Mouse (Mus musculus): ENCODE results near the gene Ankrd44. TPM values are rescaled to one million over a fixed set of nuclear protein-coding genes. Genes with fewer than 3 reads are reported as not detected.

Gene Ankrd44
- total RNA-seq, 2 experiments from 2014 or later, result 20.6 to 22.8 TPM

GRCm38 (mm10) chr1:54899247-54899646, 26.9 kb downstream of the Ankrd44 start:
- intact Hi-C loops (cut with DNase I), result no loop called here
- no peak for DNase-seq (ENCODE audit: low spot score in 2 of 2)

- intact Hi-C loops (cut with DNase I), result no loop called here
- DNase-seq (ENCODE audit: low spot score in 2 of 2), result peak; percentile 42 to 88
These were observed 27.5 kb downstream of the Ankrd44 start for GRCm38 (mm10) chr1:54898656-54899084.

- intact Hi-C loops (cut with DNase I), result no loop called here
- no peak for DNase-seq (ENCODE audit: low spot score in 2 of 2)
These were observed 28.5 kb downstream of the Ankrd44 start for GRCm38 (mm10) chr1:54897726-54898125.

- intact Hi-C loops (cut with DNase I), result no loop called here
- DNase-seq (ENCODE audit: low spot score in 2 of 2), result peak; percentile 69 to 84
These were observed 29.8 kb downstream of the Ankrd44 start for GRCm38 (mm10) chr1:54896109-54897085.

DNA sequence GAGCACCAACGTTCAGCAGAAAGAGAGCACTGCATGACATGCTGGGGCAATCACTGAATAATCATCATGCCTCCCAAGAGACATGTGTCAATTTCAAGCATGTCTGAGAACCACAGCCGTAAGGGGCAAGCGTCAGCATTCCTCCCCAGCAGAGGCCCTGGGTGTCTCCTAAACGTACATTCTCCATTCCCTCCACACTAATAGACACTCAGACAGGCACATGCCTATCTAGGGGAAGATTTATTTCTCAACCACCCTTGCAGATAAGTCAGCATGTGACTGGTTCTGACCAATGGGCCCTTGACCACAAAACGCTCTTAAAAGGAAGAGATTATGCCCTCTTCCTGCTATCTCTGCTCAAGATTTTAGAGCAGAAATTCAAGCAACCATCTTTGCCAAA, 37.7 kb downstream of the Ankrd44 start:
- intact Hi-C loops (cut with DNase I), result no loop called here
- DNase-seq (ENCODE audit: low spot score in 2 of 2), result no peak

GRCm38 (mm10) chr1:54887873-54888272, 38.3 kb downstream of the Ankrd44 start:
- no peak for DNase-seq (ENCODE audit: low spot score in 2 of 2)
- intact Hi-C loops (cut with DNase I), result no loop called here

DNA sequence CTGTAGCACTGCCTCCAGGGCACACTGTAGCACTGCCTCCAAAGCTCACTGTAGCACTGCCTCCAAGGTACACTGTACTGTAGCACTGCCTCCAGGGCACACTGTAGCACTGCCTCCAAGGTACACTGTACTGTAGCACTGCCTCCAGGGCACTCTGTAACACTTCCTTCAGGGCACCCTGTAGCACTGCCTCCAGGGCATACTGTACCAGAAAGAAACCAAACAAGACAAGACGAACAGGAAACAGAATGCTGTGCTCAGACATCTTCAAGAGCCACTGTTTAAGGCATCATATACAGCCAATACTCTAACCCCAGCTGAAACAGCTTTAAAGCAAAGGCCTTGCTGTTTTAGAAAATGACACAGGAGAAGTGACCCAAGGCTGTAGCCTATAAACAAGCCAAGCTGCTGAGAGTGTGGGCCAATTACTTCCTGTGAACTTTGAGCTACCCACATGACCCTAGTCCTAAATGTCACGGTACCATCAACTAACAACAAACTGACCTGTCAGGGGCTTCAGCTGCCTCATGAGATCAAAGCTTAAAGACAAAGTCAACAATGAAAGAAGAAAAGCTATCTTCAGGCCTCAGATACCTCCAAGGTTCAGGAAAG, 43.2 kb downstream of the Ankrd44 start:
- DNase-seq (ENCODE audit: low spot score in 2 of 2), result no peak
- intact Hi-C loops (cut with DNase I), result no loop called here

GRCm38 (mm10) chr1:54881523-54881922, 44.7 kb downstream of the Ankrd44 start:
- intact Hi-C loops (cut with DNase I), result no loop called here
- DNase-seq (ENCODE audit: low spot score in 2 of 2), result no peak

DNA sequence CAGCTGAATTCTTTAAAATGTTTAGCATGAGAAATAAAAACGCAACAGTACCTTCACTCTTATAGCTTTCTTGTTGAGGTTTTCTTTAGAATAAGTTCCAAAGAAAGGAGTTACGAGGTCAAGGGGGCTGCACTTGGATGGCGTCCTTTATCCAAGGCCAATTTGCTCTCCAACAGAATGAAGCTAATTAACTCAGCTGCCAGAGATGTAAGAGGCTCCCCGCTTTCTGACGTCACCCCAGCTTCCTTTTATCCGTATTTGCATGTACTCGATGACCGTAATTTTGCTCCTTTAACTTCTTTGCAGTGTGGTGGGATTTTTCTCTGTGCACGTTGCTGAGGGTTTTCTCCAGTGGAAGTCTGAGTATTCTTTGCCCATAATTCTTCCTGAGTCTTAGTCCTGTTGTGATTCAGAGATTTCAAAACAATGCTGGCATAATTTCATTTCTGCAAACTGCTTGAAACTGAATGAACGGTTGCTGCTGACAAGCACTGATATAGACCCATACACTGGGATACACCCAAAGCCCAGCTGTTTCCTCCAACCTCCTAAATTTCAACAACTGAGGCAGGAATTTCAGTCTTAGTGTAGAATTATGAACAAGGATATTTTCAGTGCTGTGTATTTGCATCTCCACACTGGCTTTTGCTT, 48.6 kb downstream of the Ankrd44 start:
- DNase-seq (ENCODE audit: low spot score in 2 of 2), result no peak
- intact Hi-C loops (cut with DNase I), result no loop called here

DNA sequence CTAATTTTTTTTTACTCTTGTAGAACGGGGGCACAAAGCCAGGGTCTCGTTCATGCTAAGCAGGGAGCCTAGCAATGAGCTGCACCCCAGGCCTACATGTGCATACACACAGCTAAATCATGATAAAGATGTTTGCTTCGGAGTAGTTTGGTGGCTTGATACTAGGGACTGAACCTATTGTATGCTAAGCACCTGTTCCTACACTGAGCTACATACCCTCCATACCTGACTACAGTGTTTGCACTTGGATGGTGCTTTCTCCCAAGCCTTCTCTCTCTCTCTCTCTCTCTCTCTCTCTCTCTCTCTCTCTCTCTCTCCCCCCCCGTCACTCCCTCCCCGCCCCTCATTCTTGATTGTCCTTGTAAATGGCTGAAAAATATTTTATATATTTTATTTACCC, 49.2 kb downstream of the Ankrd44 start:
- no peak for DNase-seq (ENCODE audit: low spot score in 2 of 2)
- intact Hi-C loops (cut with DNase I), result no loop called here

DNA sequence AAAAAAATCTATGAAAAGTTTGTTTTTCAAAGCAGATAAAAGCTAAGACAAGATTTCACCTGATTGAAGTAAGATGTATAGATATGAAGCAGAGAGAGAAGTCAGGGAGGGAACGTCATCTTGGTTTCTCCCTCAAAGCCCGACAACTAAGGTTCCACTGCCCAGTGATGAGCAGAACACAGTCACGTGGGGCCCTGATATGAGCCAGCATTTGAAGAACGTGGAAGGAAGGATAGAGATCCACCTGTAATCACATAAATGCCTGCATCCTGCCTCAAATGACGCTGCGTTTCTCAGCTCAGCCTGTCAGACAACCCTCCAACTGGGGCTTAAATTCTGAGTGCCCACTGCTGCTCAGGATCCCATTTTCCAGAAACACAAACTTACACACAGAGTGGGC, 52.1 kb downstream of the Ankrd44 start:
- DNase-seq (ENCODE audit: low spot score in 2 of 2), result no peak
- intact Hi-C loops (cut with DNase I), result no loop called here

GRCm38 (mm10) chr1:54872857-54873616, 53.1 kb downstream of the Ankrd44 start:
- intact Hi-C loops (cut with DNase I), result no loop called here
- DNase-seq (ENCODE audit: low spot score in 2 of 2), result no peak

- intact Hi-C loops (cut with DNase I), result no loop called here
- no peak for DNase-seq (ENCODE audit: low spot score in 2 of 2)
These were observed 54.9 kb downstream of the Ankrd44 start for GRCm38 (mm10) chr1:54871321-54871720.

DNA sequence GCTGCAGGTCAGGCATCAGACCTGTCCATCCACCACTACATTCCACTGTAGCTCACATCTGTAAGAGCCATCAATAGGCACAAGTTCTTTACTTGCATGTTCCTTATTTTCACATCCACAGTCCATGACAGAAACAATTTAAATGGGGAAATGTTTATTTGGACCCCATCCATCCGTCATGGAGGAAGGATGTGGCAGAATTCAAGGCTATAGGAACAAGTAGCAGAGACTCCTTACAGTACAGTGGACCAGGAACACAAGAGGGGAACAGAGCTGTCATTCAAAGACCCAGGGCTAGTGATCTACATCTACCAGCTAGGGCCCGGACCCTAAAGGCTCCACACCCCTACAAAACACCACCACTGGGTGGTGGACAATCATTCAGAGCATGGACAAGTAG, 55.6 kb downstream of the Ankrd44 start:
- intact Hi-C loops (cut with DNase I), result no loop called here
- DNase-seq (ENCODE audit: low spot score in 2 of 2), result no peak

DNA sequence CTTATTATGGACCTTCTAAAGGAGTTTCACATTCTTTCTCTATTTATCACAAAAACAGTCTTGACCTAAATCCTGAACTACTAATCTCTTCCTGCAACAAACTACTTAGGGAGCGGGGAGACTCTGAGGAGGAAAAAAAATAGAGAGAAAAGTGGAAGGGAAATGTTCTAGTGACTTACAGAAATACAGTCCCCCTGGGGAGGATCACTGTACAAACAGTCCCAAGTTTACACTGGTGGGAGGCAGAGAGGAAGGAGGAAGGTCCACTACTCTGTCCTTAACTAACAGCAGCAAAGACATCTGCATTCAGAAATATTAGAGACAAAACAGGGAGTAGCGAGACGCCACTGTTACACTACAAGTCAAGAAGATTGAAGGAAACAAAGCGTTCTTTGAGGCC, 59.0 kb downstream of the Ankrd44 start:
- DNase-seq (ENCODE audit: low spot score in 2 of 2), result no peak
- intact Hi-C loops (cut with DNase I), result no loop called here

- no peak for DNase-seq (ENCODE audit: low spot score in 2 of 2)
- intact Hi-C loops (cut with DNase I), result no loop called here
These were observed 60.1 kb downstream of the Ankrd44 start for GRCm38 (mm10) chr1:54866131-54866530.

GRCm38 (mm10) chr1:54864928-54865652, 61.1 kb downstream of the Ankrd44 start:
- intact Hi-C loops (cut with DNase I), result no loop called here
- DNase-seq (ENCODE audit: low spot score in 2 of 2), result no peak

- intact Hi-C loops (cut with DNase I), result no loop called here
- no peak for DNase-seq (ENCODE audit: low spot score in 2 of 2)
These were observed 65.8 kb downstream of the Ankrd44 start for GRCm38 (mm10) chr1:54860361-54860760.

DNA sequence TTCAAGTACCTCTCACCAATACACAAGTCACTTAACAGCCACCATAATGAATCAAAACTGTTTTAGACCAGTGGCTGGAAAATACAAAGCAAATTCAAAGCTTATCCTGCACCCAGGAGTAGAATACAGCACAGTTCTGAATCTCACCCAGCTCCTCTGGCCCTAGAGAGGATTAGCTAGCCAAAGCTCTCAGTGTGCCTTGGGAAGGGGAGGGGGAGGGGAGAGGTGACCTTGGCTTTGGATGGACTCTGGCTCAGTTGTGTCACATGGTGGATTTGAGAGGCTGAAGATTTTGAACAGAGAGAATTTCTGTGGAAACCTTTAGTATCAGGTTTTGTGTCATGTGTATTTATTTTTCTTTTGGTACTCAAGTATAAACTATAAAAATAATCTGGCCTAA, 66.3 kb downstream of the Ankrd44 start:
- intact Hi-C loops (cut with DNase I), result no loop called here
- DNase-seq (ENCODE audit: low spot score in 2 of 2), result no peak
